Mouse (Mus musculus) induced T-regulatory cell, adult 2 months (primary cell): Measurements from ENCODE around the gene Gng12.
"Not testable (repeated sequence)": the region's sequence is repeated elsewhere in the genome, so short reads cannot be mapped to it uniquely, and the experiment has no call there.

Experiments
- DNase-seq: peaks from one replicate; pipeline ENCODE4 v3.0.0-alpha.2; 2012; ENCODE audit warnings: low read depth

Gng12 gene

DNA sequence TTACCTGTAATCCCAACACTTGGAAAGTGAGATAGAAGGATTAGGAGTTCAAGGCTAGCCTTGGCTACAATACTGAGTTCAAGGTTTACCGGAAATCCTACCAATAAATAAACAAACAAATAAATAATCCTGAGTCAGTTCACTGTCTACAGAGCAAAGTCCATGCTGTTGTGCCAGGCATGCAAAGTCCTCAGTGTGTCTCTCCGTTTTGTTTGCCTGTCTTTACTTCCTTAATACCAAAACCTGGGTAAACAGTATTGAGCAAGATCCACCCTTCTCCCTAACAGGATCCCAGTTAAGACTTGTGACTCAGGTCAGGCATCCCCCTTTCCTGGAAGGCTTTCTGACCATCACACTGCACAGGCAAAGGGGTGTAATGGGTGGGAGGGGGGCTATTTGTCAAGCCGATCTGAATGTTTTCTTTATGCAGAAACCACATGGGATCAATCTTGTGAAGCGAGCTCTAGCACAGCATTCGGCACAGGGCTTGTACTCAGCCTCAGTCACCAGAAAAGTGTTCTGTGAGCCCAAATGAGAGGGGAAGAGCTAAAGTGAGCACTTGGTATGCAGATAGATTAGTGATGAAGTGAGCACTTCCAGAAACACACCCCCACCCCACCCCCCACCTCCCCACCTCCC lies 133.2 kb downstream of the Gng12 start:
- no peak for DNase-seq

DNA sequence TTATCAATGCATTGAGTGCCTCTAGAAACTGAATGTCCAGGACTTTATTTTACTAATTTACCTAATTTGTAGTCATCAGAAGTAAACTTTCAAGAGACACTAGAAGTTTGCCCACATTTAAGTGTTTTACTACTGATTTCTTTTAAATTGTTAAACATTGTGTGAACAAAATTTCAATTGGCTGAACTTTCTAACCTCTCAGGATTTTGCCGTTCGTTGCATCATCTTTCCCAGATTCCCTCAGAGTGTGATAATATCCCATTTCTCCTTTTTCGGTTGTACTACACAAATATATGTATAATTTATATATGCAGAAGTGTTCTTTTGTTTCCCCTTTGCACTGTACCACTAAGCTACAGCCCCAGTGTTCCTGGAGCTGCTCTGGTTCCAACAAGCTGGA lies 133.8 kb downstream of the Gng12 start:
- no peak for DNase-seq

- DNase-seq = no peak
Measured at GRCm38 (mm10) chr6:67030416-67030815, 134.2 kb downstream of the Gng12 start.

DNA sequence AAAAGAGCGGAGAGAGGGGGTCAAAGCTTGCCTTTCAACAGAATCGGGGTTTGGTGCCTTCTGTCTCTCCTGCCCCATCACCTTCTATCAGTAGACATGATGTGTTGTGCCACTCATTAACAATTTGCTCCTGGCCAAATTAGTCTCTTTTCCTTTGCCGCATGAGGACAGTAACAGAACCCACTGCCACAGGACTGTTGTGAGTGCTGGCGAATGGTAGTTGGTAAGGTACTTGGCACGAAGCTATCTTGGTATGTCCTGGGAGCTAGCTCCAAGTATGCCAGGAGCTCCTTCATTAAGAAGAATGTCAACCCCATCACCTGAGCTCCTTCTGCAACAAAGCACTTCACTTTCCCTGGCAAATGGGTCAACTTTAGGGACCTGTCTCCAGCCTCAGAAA lies 134.6 kb downstream of the Gng12 start:
- no peak for DNase-seq

- DNase-seq = not testable (repeated sequence)
Measured at GRCm38 (mm10) chr6:67032551-67032950, 136.4 kb downstream of the Gng12 start.

DNA sequence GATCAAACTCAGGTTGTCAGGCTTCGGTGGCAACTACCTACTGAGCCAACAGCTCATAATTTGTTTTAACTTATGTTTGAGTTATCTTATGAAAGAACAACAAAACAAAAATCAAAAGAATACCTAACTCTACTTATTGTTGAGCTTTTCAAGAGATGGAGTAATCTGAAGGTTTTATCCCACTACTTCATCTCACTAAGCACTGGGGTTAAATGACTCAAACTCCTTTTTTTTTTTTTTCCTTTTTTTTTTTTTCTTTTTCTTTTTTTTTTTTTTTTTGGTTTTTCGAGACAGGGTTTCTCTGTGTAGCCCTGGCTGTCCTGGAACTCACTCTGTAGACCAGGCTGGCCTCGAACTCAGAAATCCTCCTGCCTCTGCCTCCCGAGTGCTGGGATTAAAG lies 136.8 kb downstream of the Gng12 start:
- not testable (repeated sequence) for DNase-seq

GRCm38 (mm10) chr6:67033604-67034003 lies 137.4 kb downstream of the Gng12 start:
- DNase-seq = no peak

- no peak for DNase-seq
Measured at GRCm38 (mm10) chr6:67034331-67035130, 138.3 kb downstream of the Gng12 start.

GRCm38 (mm10) chr6:67035388-67036299 lies 139.4 kb downstream of the Gng12 start:
- no peak for DNase-seq

- DNase-seq = peak; percentile 81
Measured at GRCm38 (mm10) chr6:67036356-67036811, 140.2 kb downstream of the Gng12 start.

DNA sequence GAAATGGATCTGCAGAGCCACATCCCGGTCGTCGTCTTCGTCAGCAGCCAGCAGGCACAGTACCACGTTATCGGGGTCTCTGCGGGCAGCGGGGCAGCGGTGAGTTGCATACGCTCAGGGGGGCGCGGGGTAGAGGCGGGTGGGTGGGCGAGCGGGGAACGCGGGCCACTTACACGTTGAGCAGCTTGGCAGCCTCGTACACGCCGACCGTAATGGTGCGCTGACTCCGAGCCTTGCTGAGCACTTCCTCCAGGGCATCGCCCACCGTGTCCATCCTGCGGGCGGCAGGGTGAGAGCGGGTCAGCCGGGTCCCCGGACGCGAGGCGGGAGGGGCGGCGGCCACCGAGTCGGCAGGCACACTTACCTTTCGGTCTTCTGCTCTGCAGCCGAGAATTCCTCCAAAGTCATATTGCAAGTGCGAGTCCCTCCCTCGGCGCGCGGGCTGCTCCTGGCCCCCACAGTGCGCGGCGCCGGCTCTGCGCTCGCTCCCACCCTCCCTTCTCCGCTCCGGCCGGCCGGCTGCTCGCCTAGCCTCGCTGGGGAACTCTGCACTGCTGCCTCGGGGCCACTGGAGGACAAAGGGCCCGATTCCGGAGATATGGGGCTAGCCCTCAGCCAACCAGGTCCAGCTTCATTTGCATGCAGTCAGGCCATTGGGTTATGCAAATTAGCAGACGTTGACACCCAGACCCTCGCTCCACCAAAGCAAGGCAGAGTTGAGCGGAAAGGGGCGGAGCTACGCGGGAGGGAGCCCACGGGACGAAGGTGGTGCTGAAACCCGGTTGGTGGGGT lies 140.8 kb downstream of the Gng12 start, which contains the start of gene Gadd45a:
Gene Gadd45a (minus strand): TSS at position 621 of the 792 bp plus-strand sequence.
- peak; percentile 98 for DNase-seq

DNA sequence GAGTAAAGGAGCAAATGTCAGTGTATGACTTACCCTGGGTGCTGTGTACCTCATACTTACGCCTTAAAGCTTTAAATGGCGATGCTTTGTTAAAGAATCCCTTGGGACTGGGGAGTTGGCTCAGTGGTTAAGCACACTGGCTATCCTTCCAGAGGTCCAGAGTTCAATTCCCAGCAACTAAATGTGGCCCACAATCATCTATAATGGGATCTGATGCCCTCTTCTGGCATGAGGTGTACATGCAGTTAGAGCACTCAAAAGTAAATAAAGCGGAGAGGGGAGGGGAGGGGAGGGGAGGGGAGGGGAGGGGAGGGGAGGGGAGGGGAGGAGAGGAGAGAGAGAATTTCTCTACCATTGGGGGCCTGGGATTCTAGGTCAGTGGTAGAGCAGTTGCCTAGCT lies 142.8 kb downstream of the Gng12 start:
- DNase-seq = peak; percentile 17

- no peak for DNase-seq
Measured at GRCm38 (mm10) chr6:67040904-67041410, 144.8 kb downstream of the Gng12 start.

- DNase-seq = no peak
Measured at GRCm38 (mm10) chr6:67045424-67045823, 149.2 kb downstream of the Gng12 start.

- DNase-seq = no peak
Measured at GRCm38 (mm10) chr6:67046937-67047336, 150.7 kb downstream of the Gng12 start.

GRCm38 (mm10) chr6:67048052-67048691 lies 152.0 kb downstream of the Gng12 start:
- no peak for DNase-seq

- no peak for DNase-seq
Measured at GRCm38 (mm10) chr6:67048880-67049694, 152.9 kb downstream of the Gng12 start.

DNA sequence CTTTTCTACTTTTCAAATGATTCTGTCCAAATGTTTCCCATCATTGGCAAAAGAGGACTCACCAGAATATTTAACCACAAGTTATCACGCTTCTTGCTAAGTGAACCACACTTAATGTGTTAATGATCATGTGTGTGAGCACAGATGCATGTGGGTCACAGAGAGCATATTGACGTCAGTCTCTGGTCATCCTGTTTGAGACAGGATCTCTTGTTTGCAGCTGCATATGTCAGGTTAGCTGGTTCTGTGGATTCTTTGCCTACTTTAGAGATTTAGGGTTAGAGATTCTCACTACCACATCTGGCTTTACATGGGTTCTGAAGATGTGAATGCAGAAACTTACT lies 153.5 kb downstream of the Gng12 start:
- no peak for DNase-seq

DNA sequence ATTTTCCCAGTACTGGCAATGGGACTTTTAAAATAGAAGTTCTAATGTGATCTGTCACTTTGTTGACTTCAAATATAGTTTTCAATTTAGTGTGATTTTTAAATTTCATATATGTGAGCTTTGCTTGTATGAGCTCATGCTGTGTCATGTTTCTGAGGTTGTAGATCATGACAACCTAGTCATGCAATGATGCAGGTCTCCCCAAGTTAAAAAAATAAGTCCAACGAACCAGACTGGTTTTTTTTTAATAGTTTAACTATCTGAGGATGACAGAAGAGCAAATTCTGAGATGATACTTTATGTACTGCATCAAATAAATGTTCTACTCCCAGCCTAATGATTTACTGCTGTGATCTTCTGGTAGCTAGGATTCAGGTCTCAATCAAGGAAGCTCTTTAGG lies 153.9 kb downstream of the Gng12 start:
- no peak for DNase-seq
